Mouse (Mus musculus): Measurements from ENCODE around the gene Gxylt2. TPM values are rescaled to one million over a fixed set of nuclear protein-coding genes. Genes with fewer than 3 reads are reported as not detected.
A peak's percentile ranks its signal among the peaks of the same experiment; 100 is the strongest.

The Gxylt2 gene
- total RNA-seq, 4 experiments from 2014 or later, result 0.31 to 0.83 (median 0.48) TPM

DNA sequence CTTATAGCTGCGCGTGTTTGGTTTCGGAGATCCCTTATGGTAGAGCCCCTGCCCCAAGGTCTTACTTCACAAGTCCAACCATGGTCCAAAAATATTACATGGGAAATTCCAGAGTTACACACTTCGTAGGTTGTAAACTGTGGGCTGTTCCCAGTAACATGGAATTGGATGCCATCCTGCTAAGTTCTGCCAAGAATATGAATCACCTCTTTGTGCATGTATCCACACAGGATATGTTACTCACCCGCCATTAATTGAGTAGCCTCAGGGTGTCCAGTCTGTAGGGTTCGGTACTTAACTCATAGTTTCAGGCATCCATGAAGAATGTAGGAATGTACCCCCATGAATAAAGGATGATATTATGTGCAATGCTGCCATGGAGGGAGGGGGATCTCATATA lies 94.8 kb downstream of the Gxylt2 start:
- no peak for DNase-seq (ENCODE audit: low spot score in 2 of 2)

DNA sequence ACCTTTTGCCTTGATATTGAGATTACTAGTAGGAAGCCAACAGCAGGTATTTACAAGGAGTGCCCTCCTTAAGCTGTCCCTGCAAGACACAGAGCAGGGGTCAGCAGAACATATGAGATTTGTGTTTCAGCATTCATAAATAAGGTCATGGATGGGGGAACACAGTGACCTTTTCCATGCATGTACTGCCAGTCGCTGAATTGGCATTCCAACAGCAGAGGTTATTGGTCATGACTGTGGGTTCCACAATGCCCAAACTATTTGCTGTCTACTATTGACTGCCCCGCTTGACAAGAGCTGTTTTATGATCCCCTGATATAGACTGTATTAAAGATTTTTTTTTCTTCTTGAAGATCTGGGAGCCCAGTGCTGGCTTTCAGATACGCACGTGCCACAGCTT lies 95.2 kb downstream of the Gxylt2 start:
- no peak for DNase-seq (ENCODE audit: low spot score in 2 of 2)

DNA sequence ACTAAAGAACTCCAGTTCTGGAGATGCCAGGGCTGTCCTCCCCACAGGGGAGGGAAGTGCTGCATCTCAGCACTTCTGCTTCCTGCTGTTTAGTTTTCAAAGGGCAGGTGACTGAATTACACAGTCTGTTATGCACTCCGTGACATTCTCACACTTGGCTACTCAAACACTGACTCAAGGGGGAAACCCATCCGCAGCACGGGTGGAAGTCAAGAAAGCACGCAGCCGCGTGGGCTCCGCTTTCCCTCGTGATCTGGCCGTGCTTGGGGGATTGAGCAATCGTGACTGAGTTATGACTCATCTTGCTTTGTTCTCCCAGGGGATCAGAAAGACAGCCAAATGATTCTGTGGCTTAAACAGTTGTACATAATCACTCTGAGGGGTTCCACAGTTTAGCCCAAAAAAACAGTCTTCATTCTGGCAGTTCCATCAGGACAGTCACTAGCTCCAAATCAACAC lies 96.0 kb downstream of the Gxylt2 start:
- DNase-seq (ENCODE audit: low spot score in 2 of 2), result peak; percentile 48 to 50

DNA sequence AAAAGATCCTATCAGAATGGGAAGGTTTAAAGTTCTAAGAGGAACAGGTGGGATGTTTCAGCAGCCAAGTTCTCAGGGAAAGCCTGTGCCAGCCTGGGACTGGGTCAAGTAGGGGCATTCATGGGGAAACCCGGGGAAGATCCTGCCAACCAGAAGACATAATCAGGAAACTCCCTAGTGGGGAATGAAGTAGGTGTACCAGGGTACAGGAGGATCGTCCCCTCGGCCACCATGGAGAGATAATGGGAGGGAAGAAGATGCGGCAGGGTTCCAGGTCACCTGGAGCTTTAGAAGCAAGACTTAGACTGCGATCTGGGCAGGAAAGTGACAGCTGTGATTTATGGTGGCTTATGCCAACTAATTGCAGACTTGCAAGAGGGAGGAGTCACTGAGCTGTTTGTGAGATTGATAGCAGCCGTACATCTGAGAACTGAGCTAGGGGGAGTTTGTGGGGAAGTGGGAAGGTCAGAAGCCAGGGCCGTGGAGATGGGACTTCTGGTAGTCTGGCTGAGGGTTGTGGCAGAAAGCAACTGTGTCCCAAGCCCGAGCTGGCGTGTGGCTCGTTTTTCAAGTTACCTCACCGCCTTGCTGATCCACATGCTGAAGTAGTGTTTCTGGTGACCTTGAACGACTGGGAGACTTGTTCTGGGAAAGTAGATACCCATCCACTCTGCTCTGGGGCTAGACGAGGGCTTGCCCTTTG lies 98.0 kb downstream of the Gxylt2 start:
- no peak for DNase-seq (ENCODE audit: low spot score in 2 of 2)

DNA sequence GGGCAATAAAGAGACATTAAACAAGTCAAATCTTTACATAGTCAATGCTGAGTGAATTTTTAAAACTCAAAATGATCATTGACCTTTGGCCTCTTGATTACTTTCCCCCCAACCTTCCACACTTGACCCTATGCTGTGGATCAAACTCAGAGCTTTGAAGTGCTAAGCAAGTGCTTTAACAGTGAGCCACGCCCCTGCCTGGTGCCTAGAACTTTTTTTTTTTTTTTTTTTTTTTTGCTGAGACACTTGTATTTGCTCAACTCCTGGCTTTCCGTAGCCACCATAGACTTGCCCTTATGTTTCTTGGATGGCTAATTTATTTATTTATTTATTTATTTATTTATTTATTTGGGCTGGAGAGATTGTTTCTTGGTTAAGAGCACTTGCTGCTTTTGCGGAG lies 98.7 kb downstream of the Gxylt2 start:
- DNase-seq (ENCODE audit: low spot score in 2 of 2), result no peak

DNA sequence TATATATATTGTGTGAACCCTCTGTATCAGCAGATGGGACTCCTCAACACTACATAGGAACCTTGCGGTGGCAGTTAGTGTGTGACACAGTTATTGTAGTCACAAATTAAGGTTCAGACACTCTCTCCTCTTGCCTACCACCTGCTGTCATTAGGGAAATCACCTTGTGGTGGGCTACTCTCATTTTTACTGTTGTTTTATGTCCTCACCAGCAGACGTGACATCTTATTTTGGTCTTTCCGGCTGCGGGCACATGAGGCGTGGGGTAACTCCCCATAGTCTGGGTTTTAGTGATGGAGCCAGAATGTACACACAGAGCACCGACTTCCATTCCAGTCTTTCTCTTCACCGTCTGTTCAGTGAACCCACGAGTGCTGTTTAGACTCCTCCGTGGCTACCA lies 102.7 kb downstream of the Gxylt2 start:
- no peak for DNase-seq (ENCODE audit: low spot score in 2 of 2)

DNA sequence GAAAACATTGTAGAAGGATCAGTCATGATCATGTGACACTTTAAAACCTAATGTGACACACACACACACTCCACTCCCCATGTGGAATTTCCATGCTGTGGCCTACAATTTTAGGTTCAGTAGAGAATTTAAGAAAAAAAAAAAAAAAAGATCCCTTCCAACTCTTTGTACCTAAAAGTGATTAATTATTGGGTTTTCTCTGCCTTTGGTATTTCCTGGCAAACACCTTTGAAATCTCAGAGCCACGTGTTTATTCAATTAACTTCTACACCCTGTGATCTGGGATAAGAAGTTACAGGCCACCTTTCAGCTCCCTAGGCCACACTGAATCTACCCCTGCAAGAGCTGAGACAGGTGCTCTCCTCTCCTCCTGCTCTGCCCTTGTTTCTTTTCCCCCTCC lies 103.2 kb downstream of the Gxylt2 start:
- DNase-seq (ENCODE audit: low spot score in 2 of 2), result no peak

DNA sequence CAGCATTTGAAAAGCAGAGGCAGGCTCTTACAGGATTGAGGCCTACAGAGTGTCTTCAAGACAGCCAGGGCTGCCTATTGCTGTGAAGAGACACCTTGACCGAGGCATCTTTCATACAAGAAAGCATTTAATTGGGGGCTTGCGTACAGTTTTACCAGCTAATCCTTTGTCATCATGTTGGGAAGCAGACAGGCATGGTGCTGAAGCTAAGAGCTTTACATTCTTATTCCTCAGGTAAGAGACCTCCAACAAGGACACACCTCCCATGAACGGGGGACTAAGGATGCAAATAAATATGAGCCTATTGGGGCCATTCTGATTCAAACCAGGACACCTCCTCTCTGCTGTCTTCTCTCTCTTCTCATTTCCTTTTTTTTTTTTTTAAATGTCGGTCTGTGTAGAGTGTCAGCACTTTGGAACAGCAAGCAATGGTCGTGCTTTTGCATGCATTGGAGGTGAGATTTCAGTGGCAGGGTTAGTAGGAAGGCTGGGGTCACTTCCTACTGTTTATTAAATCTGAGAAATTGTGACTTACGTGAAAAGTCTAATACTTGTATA lies 103.8 kb downstream of the Gxylt2 start:
- no peak for DNase-seq (ENCODE audit: low spot score in 2 of 2)

DNA sequence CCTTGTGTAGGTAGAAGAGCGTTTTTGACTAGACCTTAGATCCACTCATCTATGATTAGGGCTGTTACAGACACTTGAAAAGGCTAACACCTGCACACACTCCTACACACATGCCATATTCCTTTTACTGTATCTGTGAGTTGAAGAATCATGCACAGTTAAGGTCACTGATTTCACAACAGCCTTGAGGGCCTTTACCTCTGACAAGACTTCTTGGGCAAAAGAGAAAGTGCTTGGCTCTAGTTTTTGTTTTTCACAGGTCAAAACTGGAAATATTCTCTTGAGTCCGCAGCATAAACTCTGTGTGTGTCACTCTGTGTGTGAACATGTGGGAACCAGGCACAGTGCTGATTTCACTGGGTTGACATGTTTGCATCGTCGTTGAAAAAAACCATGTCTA lies 105.6 kb downstream of the Gxylt2 start:
- DNase-seq (ENCODE audit: low spot score in 2 of 2), result no peak

DNA sequence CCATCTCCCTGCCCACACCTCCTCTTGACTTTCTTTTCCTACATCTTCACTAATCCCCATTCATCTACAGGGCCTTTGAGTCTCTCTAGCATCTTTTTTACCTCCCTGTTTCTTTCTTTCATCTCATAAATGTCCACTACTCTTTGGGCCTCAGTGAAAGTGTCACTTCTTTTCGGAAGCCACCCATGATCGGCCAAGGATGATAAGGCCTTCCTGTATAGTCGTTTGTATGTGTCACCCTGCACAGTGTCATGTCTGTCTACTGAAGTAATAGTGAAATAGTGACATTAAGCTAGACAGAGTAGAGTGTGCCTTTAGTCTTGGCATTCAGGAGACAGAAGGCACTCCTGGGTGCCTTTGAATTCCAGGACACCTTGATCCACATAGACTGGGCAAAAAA lies 107.2 kb downstream of the Gxylt2 start:
- no peak for DNase-seq (ENCODE audit: low spot score in 2 of 2)

DNA sequence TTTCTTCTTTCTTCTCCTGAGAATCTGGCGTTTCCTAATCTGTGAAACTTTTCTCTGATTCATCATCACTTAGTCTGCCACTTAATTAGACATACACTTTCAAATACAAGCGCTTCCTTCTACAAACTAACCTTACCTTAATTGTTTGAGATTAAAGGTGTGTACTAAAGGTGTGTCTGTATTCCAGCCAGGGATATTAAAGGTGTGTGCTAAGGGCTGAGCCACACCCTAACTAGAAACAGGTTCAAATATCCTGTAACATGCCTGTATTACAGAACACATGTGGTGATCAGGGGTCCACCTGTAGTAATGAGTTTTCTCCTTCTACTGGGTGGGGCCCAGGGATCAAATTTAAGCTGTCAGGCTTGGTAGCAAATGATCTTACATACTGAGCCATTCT lies 116.8 kb downstream of the Gxylt2 start:
- DNase-seq (ENCODE audit: low spot score in 2 of 2), result no peak

DNA sequence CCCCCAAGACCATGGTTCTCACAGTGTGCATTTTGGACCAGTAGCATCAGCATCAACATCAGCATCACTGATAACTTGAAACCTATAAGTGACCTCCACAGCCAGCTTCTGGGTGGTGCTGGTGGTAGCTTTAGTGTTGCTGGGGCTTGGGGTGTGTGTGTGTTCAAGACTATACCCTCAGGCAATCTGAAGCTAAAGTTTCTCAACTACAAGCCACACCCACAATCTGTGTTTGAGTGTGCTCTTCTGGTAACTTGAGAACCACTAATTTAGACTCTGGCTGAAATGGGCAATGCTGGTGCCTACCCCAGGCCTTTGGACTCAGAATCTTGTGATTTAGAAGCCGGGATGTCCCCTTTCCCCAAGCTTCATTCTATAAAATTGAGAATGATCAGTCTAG lies 118.8 kb downstream of the Gxylt2 start:
- no peak for DNase-seq (ENCODE audit: low spot score in 2 of 2)

DNA sequence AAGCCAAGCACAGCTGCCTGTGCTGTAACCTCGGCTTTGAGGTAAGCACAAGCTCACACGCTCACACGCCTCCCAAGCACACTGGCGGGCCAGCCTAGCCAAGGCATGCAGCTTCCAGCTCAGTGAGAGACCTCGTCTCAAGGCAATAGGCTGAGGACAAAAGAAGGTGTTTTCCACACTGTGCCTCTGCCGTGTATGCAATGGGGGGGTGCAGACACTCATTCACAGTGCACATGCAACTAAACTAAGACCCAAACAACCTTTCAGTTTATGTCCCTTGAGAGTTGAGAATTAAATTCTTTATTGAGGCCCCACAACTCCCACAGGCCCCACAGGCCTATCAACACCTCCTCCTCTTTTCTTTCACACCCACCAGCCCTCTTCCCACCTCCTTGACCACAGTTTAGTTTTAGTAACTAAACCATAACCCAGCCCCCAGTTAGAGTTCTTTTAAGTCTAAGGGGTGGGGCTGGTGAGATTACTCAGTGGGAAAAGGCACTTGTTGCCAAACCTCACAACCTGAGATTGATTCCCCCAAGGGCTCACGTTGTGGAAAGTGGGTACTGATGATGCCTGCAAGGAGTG lies 119.9 kb downstream of the Gxylt2 start:
- DNase-seq (ENCODE audit: low spot score in 2 of 2), result no peak

DNA sequence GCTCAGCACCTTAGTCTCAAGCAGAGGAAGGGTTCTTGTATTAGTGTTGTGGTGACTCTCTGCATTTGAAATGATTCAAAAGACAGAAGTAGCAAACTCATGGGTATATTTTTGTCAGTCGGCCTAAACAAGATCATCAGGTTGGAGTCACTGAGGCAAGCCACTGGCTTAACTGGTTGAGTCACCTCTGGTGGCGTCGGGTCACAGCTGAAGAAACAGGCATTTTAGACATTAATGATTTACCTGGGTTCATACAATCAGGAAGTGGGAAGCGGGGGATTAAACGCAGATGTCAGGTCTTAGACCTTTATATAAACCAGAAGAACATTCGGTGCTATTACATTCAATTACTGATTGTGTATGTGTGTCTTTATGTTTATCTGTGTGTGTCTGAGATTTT lies 121.5 kb downstream of the Gxylt2 start:
- DNase-seq (ENCODE audit: low spot score in 2 of 2), result no peak

DNA sequence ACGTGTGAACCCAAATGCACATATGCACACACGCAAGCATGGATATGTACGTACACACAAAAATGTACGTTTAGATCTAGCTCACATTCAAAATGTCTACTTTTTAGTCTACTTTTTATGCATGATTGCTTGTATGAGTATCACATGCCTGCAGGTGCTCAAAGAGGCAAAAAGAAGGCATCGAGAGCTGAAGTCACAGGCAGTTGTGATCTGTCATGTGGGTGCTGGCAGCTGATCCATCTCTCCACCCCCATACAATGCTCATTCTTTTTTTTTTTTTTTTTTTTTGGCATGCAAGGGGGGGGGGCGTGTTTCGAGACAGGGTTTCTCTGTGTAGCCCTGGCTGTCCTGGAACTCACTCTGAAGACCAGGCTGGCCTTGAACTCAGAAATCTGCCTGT lies 124.0 kb downstream of the Gxylt2 start:
- no peak for DNase-seq (ENCODE audit: low spot score in 2 of 2)

DNA sequence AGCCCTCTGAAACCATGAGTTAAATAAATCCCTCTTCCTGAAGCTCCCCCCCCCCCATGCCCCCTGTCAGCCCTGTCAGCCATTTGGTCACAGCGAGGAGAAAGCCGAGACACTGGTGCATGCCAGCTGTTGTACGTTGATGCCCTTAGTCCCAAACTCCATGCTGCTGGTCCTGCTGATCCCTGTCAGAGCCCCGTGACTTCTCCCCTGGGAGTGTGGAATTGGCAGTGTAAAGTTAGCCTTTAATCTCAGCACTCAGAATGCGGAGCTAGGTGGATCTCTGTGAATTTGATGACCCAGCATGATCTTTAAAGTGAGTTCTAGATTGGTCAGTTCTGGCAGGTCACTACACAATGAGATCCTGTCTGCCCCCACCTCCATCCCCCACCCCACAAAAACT lies 125.2 kb downstream of the Gxylt2 start:
- no peak for DNase-seq (ENCODE audit: low spot score in 2 of 2)

DNA sequence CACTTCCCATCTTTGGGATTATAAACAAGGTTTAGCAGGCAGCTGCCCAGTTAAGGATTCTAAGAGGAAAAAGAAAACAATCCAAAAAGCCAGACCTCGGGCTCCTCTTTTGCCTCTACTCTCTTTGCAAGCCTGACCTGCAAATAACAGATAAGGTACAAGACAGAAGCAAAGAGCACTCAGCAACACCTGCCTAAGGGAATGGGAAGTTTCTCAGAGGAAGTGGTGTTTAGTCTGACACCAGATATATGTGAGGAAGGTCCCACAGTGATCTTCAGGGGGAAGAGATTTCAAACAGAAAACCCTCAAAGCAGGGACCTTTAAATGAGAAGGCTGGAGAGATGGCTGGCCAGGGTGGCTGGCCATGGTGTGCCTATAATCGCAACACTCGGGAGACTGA lies 126.7 kb downstream of the Gxylt2 start:
- no peak for DNase-seq (ENCODE audit: low spot score in 2 of 2)

DNA sequence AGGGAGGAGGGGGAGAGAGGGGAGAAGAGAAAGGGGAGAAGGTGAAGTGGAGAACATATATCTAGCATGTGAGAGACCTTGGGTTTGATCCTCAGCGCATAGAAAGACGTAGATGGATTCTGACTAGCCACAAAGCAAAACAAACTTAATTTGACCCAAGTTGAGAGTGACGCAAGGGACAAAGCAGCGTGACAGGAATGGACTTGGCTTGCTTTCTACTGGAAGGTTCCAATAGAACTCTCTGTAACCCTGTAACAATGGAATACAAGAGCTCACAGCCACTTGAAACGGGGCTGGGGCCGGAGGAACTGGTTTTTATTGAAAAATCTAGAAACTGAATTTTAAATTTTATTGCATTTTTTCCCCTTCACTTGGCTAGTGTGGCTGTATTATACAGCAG lies 127.2 kb downstream of the Gxylt2 start:
- DNase-seq (ENCODE audit: low spot score in 2 of 2), result no peak

DNA sequence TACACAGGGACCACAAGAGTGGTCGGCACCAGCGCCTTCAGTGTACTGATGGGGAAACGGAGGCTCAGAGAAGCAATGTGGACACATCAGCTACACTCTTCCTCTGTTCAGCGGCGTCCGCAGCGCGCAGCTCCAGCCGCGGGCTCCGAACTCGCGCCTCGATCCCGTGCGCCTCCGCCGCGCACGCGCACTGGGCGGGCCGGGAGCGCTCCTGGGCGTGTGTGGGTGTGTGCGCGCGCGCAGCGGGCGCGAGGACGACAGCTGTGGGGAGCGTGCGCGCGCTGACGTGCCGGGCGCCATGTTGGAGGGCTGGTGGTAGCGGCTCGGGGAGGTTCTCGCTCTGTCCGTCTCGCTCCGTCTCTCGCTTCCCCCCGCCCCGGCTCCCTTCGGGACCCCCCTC lies 128.8 kb downstream of the Gxylt2 start, which contains the start of gene Ppp4r2:
Gene Ppp4r2, plus strand, starts transcription at position 268 of the 400 bp plus-strand sequence.
- peak; percentile 86 to 89 for DNase-seq (ENCODE audit: low spot score in 2 of 2)

DNA sequence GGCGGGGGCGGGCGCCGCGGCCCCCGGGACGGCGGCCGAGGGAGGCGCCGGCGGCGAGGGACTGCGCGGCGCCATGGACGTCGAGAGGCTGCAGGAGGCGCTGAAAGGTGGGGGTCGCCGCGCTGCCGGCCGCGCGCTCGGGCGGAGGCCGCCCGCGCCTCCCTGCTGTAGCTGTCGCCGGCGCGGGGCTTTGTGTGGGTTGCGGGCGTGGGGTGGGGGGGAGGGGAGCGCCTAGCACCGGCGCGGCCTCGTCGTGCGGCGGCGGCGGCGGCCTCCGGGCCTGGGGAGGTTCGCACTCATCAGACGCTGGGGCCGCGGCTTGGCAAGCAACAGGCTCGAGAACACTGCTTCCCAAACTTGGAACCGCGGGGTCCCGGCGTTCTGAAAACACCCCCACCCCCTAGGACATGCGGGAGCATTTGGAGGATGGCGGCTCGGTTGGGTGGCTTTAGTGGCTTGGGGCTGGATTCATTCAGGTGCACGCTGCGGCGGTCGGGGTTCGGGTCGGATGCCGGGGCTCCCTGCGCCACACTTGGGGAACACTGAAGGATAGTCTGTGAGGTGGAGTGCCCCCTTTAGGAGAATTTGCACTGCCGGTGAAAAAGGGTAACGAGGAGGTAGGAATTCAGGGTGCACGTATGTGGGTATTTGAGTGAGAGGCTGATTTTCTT lies 129.4 kb downstream of the Gxylt2 start:
- peak; percentile 17 to 19 for DNase-seq (ENCODE audit: low spot score in 2 of 2)

DNA sequence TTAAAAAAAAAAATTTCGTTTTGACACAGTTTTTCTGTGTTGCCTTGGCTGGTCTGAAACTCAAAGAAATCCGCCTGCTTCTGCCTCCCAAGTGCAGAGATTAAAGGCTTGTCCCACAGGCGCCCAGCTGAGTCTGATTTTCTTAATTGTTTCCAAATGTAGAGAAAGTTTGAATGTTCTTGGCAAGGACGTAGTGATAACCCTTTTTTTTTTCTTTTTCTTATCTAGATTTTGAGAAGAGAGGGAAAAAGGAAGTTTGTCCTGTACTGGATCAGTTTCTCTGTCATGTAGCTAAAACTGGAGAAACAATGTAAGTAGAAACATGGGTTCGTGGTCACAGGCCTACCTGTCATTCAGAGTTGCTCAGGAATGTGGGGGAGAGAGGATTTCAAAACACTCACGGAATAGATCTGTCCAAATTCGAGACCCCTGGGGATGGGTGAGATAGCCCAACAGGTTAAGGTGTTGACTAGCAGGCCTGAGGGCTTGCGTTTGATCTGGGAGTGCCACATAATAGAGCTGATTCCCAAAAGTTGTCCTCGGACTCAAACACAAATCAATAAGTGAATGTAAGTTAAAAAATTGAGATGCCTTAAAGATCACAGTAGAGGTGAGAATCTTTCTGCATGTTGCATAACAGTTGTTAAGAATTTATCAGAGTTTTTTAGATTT lies 130.1 kb downstream of the Gxylt2 start:
- no peak for DNase-seq (ENCODE audit: low spot score in 2 of 2)

DNA sequence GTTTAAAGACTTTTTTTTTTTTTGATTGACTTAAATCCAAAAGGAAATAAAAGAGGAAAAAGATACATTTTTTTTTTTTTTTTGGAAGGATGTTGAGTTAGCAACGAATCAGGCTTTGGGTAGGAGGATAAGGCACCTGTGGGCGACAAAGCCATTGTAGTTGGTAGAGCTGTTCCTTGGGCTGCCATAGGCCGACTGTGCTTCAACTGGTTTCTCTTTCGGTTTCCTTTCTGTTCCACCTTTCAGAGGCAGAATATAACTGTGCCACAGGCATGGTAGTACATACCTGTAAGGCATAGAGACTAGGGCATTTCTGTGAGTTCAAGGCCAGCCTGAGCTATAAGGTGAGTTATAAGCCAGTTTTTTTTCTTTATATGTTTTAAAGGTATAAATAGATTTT lies 140.5 kb downstream of the Gxylt2 start:
- no peak for DNase-seq (ENCODE audit: low spot score in 2 of 2)

Data from gastrocnemius, adult 8-10 months (tissue).